Mouse (Mus musculus) left cerebral cortex, adult 2 months (tissue): ENCODE data around the gene Fbxl18. TPM values are rescaled to one million over a fixed set of nuclear protein-coding genes. Genes with fewer than 3 reads are reported as not detected.

Experiments used
- DNase-seq, 2 experiments: peaks; one replicate each; pipeline ENCODE4 v3.0.0; 2021 to 2022; ENCODE audit warnings: low spot score in 2 of 2, mixed read lengths in 1 of 2; ENCODE audit errors: extremely low spot score in 1 of 2
- H3K27ac ChIP-seq: fragments of 200-600 bp; 2 replicates; pipeline ENCODE4 v1.8.1; 2022
- H3K4me3 ChIP-seq: fragments of 200-600 bp; 2 replicates; pipeline ENCODE4 v1.8.1; 2022
- CTCF ChIP-seq: fragments of 200-600 bp; IDR thresholded peaks from 2 replicates; pipeline ENCODE4 v1.8.1; 2022; ENCODE audit warnings: antibody characterized with exemption, mild to moderate bottlenecking, moderate library complexity
- intact Hi-C: fragments of 180-260 bp; cut with DNase I; formaldehyde crosslinking; loops from one replicate; pipeline ENCODE4 v1.15.1; 2025
- total RNA-seq, 2 experiments: library from RNA; stranded (reverse); gene quantifications; 2 replicates each; pipeline ENCODE4 v1.2.3; 2021

Gene Fbxl18
- total RNA-seq, 2 experiments from 2014 or later = 31.5 to 33.2 TPM

DNA sequence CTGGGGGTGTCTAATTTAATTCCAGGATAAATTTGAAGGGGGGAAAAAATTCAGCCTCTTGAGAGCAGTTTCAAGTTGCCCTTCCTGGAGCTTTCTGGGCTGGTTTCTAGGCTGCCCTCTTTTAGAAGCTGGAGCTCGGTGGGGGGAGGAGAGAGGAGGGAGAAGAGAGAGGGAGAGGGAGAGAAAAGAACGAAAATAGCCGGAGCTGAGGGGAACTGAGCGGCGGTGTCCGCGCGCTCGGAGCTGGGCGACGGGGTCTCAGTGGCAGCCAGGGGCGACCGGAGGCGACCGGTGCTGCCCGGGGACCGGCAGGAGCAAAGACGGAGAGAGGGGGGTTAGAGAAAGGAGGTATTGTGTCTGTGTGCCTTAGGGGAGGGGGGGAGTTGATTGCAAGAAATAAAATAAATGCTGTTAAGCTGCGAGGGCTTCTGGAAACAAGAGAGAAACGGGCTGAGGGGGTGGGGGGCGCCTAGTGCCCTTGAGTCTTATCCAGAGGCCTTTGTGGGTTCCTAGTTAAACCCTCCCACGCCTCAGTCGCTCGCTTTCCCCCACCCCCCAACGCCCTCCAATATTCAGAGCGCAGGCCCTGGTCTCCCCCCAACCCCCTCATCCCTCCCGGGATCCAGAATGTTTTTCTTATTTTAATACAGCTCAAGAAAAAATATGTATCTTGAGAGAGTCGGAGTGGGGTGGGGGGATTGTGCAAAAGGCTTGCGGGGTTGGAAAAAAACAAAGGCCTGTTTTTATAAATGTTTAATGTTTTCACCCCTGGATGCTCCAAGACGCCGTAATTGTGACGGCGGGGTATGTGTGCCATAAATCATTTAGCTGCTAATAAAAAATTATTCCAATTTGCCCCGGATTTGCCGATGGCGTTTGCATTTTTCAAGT lies 75.6 kb downstream of the Fbxl18 start:
- no peak for TF ChIP-seq CTCF
- DNase-seq = peak; percentile 69 to 77
- intact Hi-C loops = loop anchor here (2.0 to 5.0 kb wide), 2 partner anchors 57 to 212 kb away; partner anchors contain the start of gene Mmd2
- Histone ChIP-seq H3K27ac (peak overlapping the region; percentile 99), H3K4me3 (peak overlapping the region; percentile 90)

DNA sequence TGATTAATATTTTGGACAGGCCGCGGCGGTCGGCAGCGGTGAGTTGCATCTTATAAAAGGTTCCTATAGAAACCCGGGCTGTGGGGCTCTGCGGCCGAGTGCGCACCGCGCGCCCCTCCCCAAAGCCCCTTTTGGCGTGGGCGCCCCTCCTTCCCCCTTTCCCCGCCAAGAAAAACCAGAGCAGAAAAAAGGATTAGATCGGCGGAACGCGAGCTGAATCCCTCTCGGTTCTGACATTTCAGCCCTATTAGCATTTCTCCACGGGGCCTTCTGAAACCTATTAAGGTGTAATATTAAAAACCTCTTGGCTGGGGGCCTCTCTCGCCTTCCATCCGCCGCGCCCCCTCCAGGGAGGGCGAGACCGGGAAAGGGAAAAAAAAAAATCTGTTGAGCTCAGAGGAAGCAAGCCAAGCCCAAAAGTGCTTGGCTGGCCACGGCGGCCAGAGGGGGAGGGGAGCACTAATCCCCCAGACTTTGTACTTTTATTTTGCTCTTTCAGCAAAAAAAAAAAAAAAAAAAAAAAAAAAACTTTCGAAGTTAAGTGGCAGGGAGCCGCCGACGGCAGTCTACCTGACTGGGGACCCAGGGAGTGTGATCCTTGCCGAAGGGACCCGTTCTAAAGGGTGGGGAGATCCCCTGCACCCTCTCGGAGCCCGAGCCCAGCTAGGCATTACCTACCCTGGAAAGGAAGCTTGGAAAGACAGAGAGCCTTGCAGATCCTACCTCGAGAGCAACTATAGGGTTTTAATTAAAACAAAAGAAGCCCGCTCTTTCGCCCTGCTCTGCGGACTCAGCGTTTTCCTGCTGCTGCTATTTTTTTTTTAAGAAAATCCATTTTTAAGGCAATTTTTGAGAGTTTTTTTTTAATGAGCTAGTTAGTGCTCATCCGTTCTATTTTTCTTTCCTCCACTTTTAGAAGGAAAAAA lies 76.5 kb downstream of the Fbxl18 start:
- DNase-seq = peak; percentile 50 to 59
- Histone ChIP-seq H3K27ac (peak overlapping the region; percentile 99), H3K4me3 (peak overlapping the region; percentile 90)
- intact Hi-C loops = loop anchor here (1.0 to 5.0 kb wide), 3 partner anchors 58 to 211 kb away; partner anchors contain the start of gene Mmd2
- no peak for TF ChIP-seq CTCF

DNA sequence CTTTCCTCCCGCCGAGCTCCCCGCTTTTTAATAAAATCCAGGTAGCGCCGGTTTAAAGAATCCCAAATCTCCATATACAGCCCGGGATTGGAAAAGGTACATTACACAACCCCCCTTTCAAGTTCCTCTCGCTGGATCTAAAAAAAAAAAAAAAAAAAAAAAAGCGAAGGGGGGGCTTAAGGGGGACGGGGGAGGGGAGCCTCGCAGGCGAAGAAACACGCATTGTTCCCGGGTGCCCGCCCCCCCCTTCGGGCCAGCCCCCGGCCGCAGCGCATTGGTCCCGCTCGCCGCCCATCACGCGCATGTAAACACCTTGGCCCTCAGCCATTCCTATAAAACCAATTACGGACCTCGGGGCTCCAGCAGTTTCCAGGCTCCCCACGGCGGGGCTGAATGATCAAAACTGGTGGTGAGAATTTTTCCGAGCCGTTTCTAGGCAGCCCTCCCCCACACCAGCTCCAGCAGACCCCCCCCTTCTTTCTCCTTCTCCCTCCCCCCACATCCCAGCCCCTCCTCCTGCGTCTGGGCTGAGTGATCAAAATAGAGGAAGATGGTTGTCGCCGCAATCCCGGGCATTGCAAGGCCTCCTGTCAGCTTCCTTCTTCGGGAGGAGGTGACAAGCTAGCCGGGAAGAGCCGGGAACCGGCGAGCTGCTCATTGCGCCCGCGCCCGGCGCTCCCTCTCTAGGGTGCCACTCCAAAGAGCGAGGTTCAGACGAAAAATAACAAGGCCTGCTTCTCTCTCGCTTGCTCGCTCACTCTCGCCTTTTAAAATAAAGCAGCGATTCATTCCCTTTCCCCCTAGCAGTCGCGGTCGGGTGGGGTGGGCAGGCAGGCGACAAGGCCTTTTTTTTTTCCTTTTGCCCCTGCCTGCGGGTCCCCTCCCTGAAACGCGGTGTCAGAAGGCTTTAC lies 77.4 kb downstream of the Fbxl18 start, which contains the start of gene Tnrc18:
Gene Tnrc18 (minus strand): TSS at position 139 of the 911 bp plus-strand sequence.
- TF ChIP-seq CTCF = no peak
- DNase-seq = peak; percentile 99 to 100
- intact Hi-C loops = loop anchor here (1.0 to 5.0 kb wide), 5 partner anchors 59 to 210 kb away; partner anchors contain the start of genes Actb and Mmd2
- Histone ChIP-seq H3K27ac (peak within 1 kb of the TSS; percentile 100), H3K4me3 (peak within 1 kb of the TSS; percentile 95)

Other genes starting within 250 kb of the Fbxl18 start
- 10 to 100 TPM; 10.1 to 11.2 TPM for gene Slc29a4, start 202.9 kb downstream of the Fbxl18 start, total RNA-seq
- gene Tnrc18, start 77.8 kb downstream of the Fbxl18 start, total RNA-seq = 100 to 1,000 TPM; 139 to 141 TPM
- gene Actb, start 11.3 kb upstream of the Fbxl18 start, total RNA-seq = 1,000 to 10,000 TPM; 2,227 to 2,233 TPM
- gene Fscn1, start 64.9 kb upstream of the Fbxl18 start, total RNA-seq = 100 to 1,000 TPM; 334 to 344 TPM
- gene Rnf216, start 217.6 kb upstream of the Fbxl18 start, total RNA-seq = 10 to 100 TPM; 40.7 to 47.8 TPM